Mouse (Mus musculus): ENCODE measurements at regions not wholly inside any gene's neighbourhood (a gene's known extent, or its start where the extent isn't known, plus 50 kb on each side); places are given as distances from the start of the nearest gene placed in this dataset.

GRCm38 (mm10) chr3:38544718-38545500, 60.3 kb upstream of the Ankrd50 start:
- TF ChIP-seq CTCF (conservative IDR thresholded peaks at IDR 0.05; ENCODE audit: insufficient read depth, insufficient read length, low read depth, low read length) = no peak
- no peak for TF ChIP-seq POLR2A (IDR thresholded peaks at IDR 0.05; ENCODE audit: low read depth, low read length)
